19 mouse cellular contexts compared by ENCODE assay signal in the genomic region with DNA sequence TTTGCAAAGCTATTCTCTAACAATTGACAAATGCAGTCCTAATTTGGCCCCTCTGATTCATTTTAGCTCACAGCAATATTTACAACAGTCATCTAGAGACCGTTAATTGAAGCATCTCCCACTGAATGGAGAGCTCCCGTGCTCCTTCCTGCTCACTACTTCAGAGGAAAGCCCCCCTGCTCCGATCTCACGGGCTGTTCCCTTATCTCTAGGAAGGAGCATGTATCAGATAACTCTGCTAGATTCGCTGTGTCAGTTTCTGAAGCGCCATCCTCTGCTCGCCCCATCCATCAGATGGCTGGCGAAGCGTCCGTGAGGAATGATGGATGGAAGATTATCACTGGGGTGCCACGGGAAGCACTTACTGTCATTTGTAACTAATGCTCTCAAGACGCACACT.
A peak's percentile ranks its signal among the peaks of the same experiment; 100 is the strongest.
DNase-seq lines count a peak whose midpoint lies in the region; ATAC-seq and TF ChIP-seq lines count a peak whose summit lies in the region.
"Had no signal": no experiment of that assay in that cellular context is flagged by ENCODE, and none has a peak within 500 bp of the region (broad histone marks: within the 10 kb centered on the region; RNA-seq: fewer than 3 reads in every experiment).

No protein-coding gene starts in this region.

- H3K36me3 ChIP-seq in forebrain, postnatal 0 days (ENCODE audit: insufficient read depth): no peaks in the 10 kb centered on the region
- H3K36me3 ChIP-seq in forebrain, embryonic 11.5 days (ENCODE audit: control insufficient read depth, insufficient read depth, low read length): no peaks in the 10 kb centered on the region
- no peaks in the 10 kb centered on the region for H3K36me3 ChIP-seq in midbrain, embryonic 14.5 days (ENCODE audit: control insufficient read depth, insufficient read depth, low read length)
- H3K36me3 ChIP-seq in midbrain, embryonic 10.5 days: no peaks in the 10 kb centered on the region
- H3K36me3 ChIP-seq in hindbrain, embryonic 14.5 days (replicated peaks; ENCODE audit: control insufficient read depth, insufficient read depth): no peaks in the 10 kb centered on the region
- no peaks in the 10 kb centered on the region for H3K36me3 ChIP-seq in neural tube, embryonic 14.5 days (ENCODE audit: control insufficient read depth, insufficient read depth, low read length)
- H3K36me3 ChIP-seq: limb, embryonic 15.5 days; neural tube, embryonic 12.5 days had no signal

- no peak overlapping the region for H3K4me2 ChIP-seq in forebrain, postnatal 0 days (ENCODE audit: low read depth)
- no peak overlapping the region for H3K4me2 ChIP-seq in forebrain, embryonic 11.5 days (ENCODE audit: low read depth, low read length, severe bottlenecking)
- H3K4me2 ChIP-seq in midbrain, embryonic 14.5 days (ENCODE audit: low read length): 0 out of 2 replicates have a peak overlapping the region, but pooled peaks have one; percentile 19
- H3K4me2 ChIP-seq in hindbrain, embryonic 14.5 days (replicated peaks): peak overlapping the region; percentile 27
- H3K4me2 ChIP-seq in neural tube, embryonic 14.5 days (ENCODE audit: low read depth, low read length): peak overlapping the region; percentile 24; the same call in 1 of the 2 replicates
- H3K4me2 ChIP-seq: limb, embryonic 15.5 days; neural tube, embryonic 12.5 days had no signal

- no peak for TF ChIP-seq CTCF in forebrain, postnatal 0 days (IDR thresholded peaks at IDR 0.05; ENCODE audit: low read depth)

- peak; percentile 14; the same call in 1 of the 2 replicates for ATAC-seq in forebrain, postnatal 0 days
- ATAC-seq in forebrain, embryonic 11.5 days (replicated peaks; ENCODE audit: low FRiP score): no peak
- ATAC-seq in midbrain, embryonic 14.5 days (ENCODE audit: low FRiP score, low TSS enrichment): no peak
- ATAC-seq in hindbrain, embryonic 14.5 days (ENCODE audit: low FRiP score): peak; percentile 46; the same call in 1 of the 2 replicates
- ATAC-seq in neural tube, embryonic 14.5 days (ENCODE audit: low read depth): no peak
- ATAC-seq: lung, postnatal 0 days had no signal

- H3K27me3 ChIP-seq in forebrain, postnatal 0 days (ENCODE audit: insufficient read depth, low read length): no peaks in the 10 kb centered on the region
- no peaks in the 10 kb centered on the region for H3K27me3 ChIP-seq in forebrain, embryonic 11.5 days (ENCODE audit: control insufficient read depth, insufficient read depth, low read length)
- no peaks in the 10 kb centered on the region for H3K27me3 ChIP-seq in midbrain, embryonic 14.5 days (ENCODE audit: control insufficient read depth, insufficient read depth, low read length)
- H3K27me3 ChIP-seq in midbrain, embryonic 10.5 days (ENCODE audit: low read depth, poor library complexity, severe bottlenecking): no peaks in the 10 kb centered on the region
- H3K27me3 ChIP-seq in hindbrain, embryonic 14.5 days (ENCODE audit: control insufficient read depth, insufficient read depth, low read length): no peaks in the 10 kb centered on the region
- H3K27me3 ChIP-seq in neural tube, embryonic 14.5 days (ENCODE audit: control insufficient read depth, insufficient read depth, low read length): no peaks in the 10 kb centered on the region
- H3K27me3 ChIP-seq: neural tube, embryonic 12.5 days had no signal

- 59% methylated on average over 12 of the region's 12 CpGs for WGBS in forebrain, postnatal 0 days
- 73% methylated on average over 12 of the region's 12 CpGs for WGBS in forebrain, embryonic 11.5 days
- 54% methylated on average over 12 of the region's 12 CpGs for WGBS in midbrain, embryonic 14.5 days
- WGBS in midbrain, embryonic 10.5 days: 85% methylated on average over 12 of the region's 12 CpGs
- WGBS in hindbrain, embryonic 14.5 days: 33% methylated on average over 12 of the region's 12 CpGs
- 37% methylated on average over 12 of the region's 12 CpGs for WGBS in neural tube, embryonic 14.5 days

- no peak for DNase-seq in forebrain, postnatal 0 days
- no peak for DNase-seq in forebrain, embryonic 11.5 days (ENCODE audit: low spot score)
- peak; percentile 34 for DNase-seq in midbrain, embryonic 14.5 days
- no peak for DNase-seq in midbrain, embryonic 10.5 days (ENCODE audit: low spot score)
- no peak for DNase-seq in hindbrain, embryonic 14.5 days (ENCODE audit: low spot score)
- DNase-seq in urinary bladder, postnatal 10 days (ENCODE audit: low spot score): no peak
- DNase-seq: B cell, adult 2 months; cerebellum, adult 8-10 months; gastrocnemius, postnatal 10 days; heart, adult 18-20 months; kidney, adult 8-10 months; kidney, postnatal 14 days; layer of hippocampus, postnatal 36 days; thymus, adult 2 months had no signal

- H3K4me1 ChIP-seq in forebrain, postnatal 0 days (ENCODE audit: insufficient read depth): no peaks in the 10 kb centered on the region
- H3K4me1 ChIP-seq in forebrain, embryonic 11.5 days (replicated peaks; ENCODE audit: control insufficient read depth, insufficient read depth, low read length): no peaks in the 10 kb centered on the region
- H3K4me1 ChIP-seq in midbrain, embryonic 14.5 days (ENCODE audit: control insufficient read depth, insufficient read depth, low read length): peaks cover 4% of the 10 kb centered on the region; the same call in 1 of the 2 replicates
- peaks cover 11% of the 10 kb centered on the region; the same call in 1 of the 2 replicates for H3K4me1 ChIP-seq in midbrain, embryonic 10.5 days
- H3K4me1 ChIP-seq in hindbrain, embryonic 14.5 days (replicated peaks; ENCODE audit: control insufficient read depth, insufficient read depth, low read length): peaks cover 14% of the 10 kb centered on the region; the same call in 1 of the 2 replicates
- no peaks in the 10 kb centered on the region; the same call in 1 of the 2 replicates for H3K4me1 ChIP-seq in neural tube, embryonic 14.5 days (ENCODE audit: control insufficient read depth, insufficient read depth, low read length)
- H3K4me1 ChIP-seq: neural tube, embryonic 12.5 days had no signal

- H3K27ac ChIP-seq in forebrain, postnatal 0 days (ENCODE audit: low read depth, low read length): no peak overlapping the region
- no peak overlapping the region for H3K27ac ChIP-seq in forebrain, embryonic 11.5 days (ENCODE audit: low read depth, low read length)
- 0 out of 2 replicates have a peak overlapping the region, but pooled peaks have one; percentile 1 for H3K27ac ChIP-seq in midbrain, embryonic 14.5 days (replicated peaks; ENCODE audit: low read depth, low read length)
- H3K27ac ChIP-seq in midbrain, embryonic 10.5 days (replicated peaks): no peak overlapping the region
- no peak overlapping the region for H3K27ac ChIP-seq in hindbrain, embryonic 14.5 days
- no peak overlapping the region for H3K27ac ChIP-seq in neural tube, embryonic 14.5 days (ENCODE audit: low read depth, low read length)
- H3K27ac ChIP-seq: layer of hippocampus, adult 2 months; limb, embryonic 15.5 days; neural tube, embryonic 12.5 days had no signal

- no peaks in the 10 kb centered on the region for H3K9me3 ChIP-seq in forebrain, postnatal 0 days (ENCODE audit: low read length)
- no peaks in the 10 kb centered on the region for H3K9me3 ChIP-seq in forebrain, embryonic 11.5 days (ENCODE audit: control insufficient read depth, low read length)
- no peaks in the 10 kb centered on the region for H3K9me3 ChIP-seq in midbrain, embryonic 14.5 days (ENCODE audit: control insufficient read depth, low read length)
- no peaks in the 10 kb centered on the region for H3K9me3 ChIP-seq in midbrain, embryonic 10.5 days (replicated peaks)
- no peaks in the 10 kb centered on the region for H3K9me3 ChIP-seq in hindbrain, embryonic 14.5 days (ENCODE audit: control insufficient read depth, low read length)
- H3K9me3 ChIP-seq in neural tube, embryonic 14.5 days (ENCODE audit: control insufficient read depth, low read length): no peaks in the 10 kb centered on the region
- H3K9me3 ChIP-seq: limb, embryonic 15.5 days; neural tube, embryonic 12.5 days had no signal

- H3K9ac ChIP-seq in forebrain, postnatal 0 days: no peak overlapping the region
- H3K9ac ChIP-seq in forebrain, embryonic 11.5 days (ENCODE audit: low read length): no peak overlapping the region
- H3K9ac ChIP-seq in midbrain, embryonic 14.5 days (replicated peaks; ENCODE audit: low read length): no peak overlapping the region
- H3K9ac ChIP-seq in hindbrain, embryonic 14.5 days: peak overlapping the region; percentile 24; the same call in 1 of the 2 replicates
- H3K9ac ChIP-seq in neural tube, embryonic 14.5 days (replicated peaks; ENCODE audit: low read depth, low read length): 0 out of 2 replicates have a peak overlapping the region, but pooled peaks have one; percentile 3
- H3K9ac ChIP-seq: limb, embryonic 15.5 days; neural tube, embryonic 12.5 days had no signal

- H3K4me3 ChIP-seq in forebrain, postnatal 0 days (ENCODE audit: low read depth, low read length): no peak overlapping the region
- H3K4me3 ChIP-seq in forebrain, embryonic 11.5 days (ENCODE audit: low read depth, low read length): no peak overlapping the region
- no peak overlapping the region for H3K4me3 ChIP-seq in midbrain, embryonic 14.5 days (replicated peaks; ENCODE audit: low read depth, low read length)
- H3K4me3 ChIP-seq in midbrain, embryonic 10.5 days: no peak overlapping the region
- H3K4me3 ChIP-seq in hindbrain, embryonic 14.5 days (replicated peaks; ENCODE audit: low read length): no peak overlapping the region
- no peak overlapping the region for H3K4me3 ChIP-seq in neural tube, embryonic 14.5 days (ENCODE audit: low read depth, low read length)
- H3K4me3 ChIP-seq: layer of hippocampus, adult 2 months; limb, embryonic 15.5 days; neural tube, embryonic 12.5 days had no signal

Comparison
In these comparisons a context has a peak if more than half of its experiments do, and no peak if none do; other contexts are left out.
1. ATAC-seq: peak in forebrain, postnatal 0 days (single experiment) and hindbrain, embryonic 14.5 days (single experiment); none in forebrain, embryonic 11.5 days (single experiment), midbrain, embryonic 14.5 days (single experiment) and neural tube, embryonic 14.5 days (single experiment).
2. H3K4me2 ChIP-seq: peak in midbrain, embryonic 14.5 days (single experiment), hindbrain, embryonic 14.5 days (single experiment) and neural tube, embryonic 14.5 days (single experiment); none in forebrain, postnatal 0 days (single experiment) and forebrain, embryonic 11.5 days (single experiment).
3. H3K9ac ChIP-seq: peak in hindbrain, embryonic 14.5 days (single experiment) and neural tube, embryonic 14.5 days (single experiment); none in forebrain, postnatal 0 days (single experiment), forebrain, embryonic 11.5 days (single experiment) and midbrain, embryonic 14.5 days (single experiment).